Mouse (Mus musculus): ENCODE data around the gene Gimap8.
"Not testable (repeated sequence)": the region's sequence is repeated elsewhere in the genome, so short reads cannot be mapped to it uniquely, and the experiment has no call there.

Gene Gimap8

GRCm38 (mm10) chr6:48646995-48647394 is at the start of gene Gimap8:
Gene Gimap8 (plus strand): TSS chr6:48647234.
- no peak for DNase-seq

- DNase-seq, result no peak
Observed at GRCm38 (mm10) chr6:48600594-48600993, 46.4 kb upstream of the Gimap8 start.

- DNase-seq, result peak; percentile 98 to 99
Observed at GRCm38 (mm10) chr6:48601271-48602079, 45.6 kb upstream of the Gimap8 start, which contains the start of gene Zfp775. Gene Zfp775 (plus strand): TSS chr6:48602063.

GRCm38 (mm10) chr6:48602080-48602741 is 44.8 kb upstream of the Gimap8 start:
- DNase-seq, result peak in 1 of 2 experiments; percentile 38

GRCm38 (mm10) chr6:48608124-48608523 is 38.9 kb upstream of the Gimap8 start:
- DNase-seq, result no peak

GRCm38 (mm10) chr6:48609512-48609911 is 37.5 kb upstream of the Gimap8 start:
- peak in 1 of 2 experiments; percentile 27 for DNase-seq

GRCm38 (mm10) chr6:48610657-48611056 is 36.4 kb upstream of the Gimap8 start:
- DNase-seq, result no peak

- DNase-seq, result no peak
Observed at GRCm38 (mm10) chr6:48613464-48613863, 33.6 kb upstream of the Gimap8 start.

- DNase-seq, result no peak
Observed at GRCm38 (mm10) chr6:48614756-48615155, 32.3 kb upstream of the Gimap8 start.

GRCm38 (mm10) chr6:48620031-48620430 is 27.0 kb upstream of the Gimap8 start:
- no peak for DNase-seq

- not testable (repeated sequence) for DNase-seq
Observed at GRCm38 (mm10) chr6:48622186-48622843, 24.7 kb upstream of the Gimap8 start.

GRCm38 (mm10) chr6:48623460-48623859 is 23.6 kb upstream of the Gimap8 start:
- no peak for DNase-seq

- no peak for DNase-seq
Observed at GRCm38 (mm10) chr6:48626464-48626863, 20.6 kb upstream of the Gimap8 start, which contains the start of gene AI854703. Gene AI854703 (plus strand): TSS chr6:48626764.

GRCm38 (mm10) chr6:48626984-48627383 is 20.1 kb upstream of the Gimap8 start:
- peak; percentile 56 to 63 for DNase-seq

GRCm38 (mm10) chr6:48627511-48627924 is 19.5 kb upstream of the Gimap8 start:
- peak in 1 of 2 experiments; percentile 24 for DNase-seq

GRCm38 (mm10) chr6:48628377-48628776 is 18.7 kb upstream of the Gimap8 start:
- DNase-seq, result no peak

- DNase-seq, result peak; percentile 54 to 63
Observed at GRCm38 (mm10) chr6:48628808-48629660, 18.0 kb upstream of the Gimap8 start.

GRCm38 (mm10) chr6:48629661-48630034 is 17.4 kb upstream of the Gimap8 start:
- DNase-seq, result no peak

GRCm38 (mm10) chr6:48630831-48631230 is 16.2 kb upstream of the Gimap8 start:
- DNase-seq, result no peak

GRCm38 (mm10) chr6:48635105-48635504 is 11.9 kb upstream of the Gimap8 start:
- DNase-seq, result no peak

- DNase-seq, result no peak
Observed at GRCm38 (mm10) chr6:48636515-48636914, 10.5 kb upstream of the Gimap8 start.

GRCm38 (mm10) chr6:48637811-48638500 is 9.1 kb upstream of the Gimap8 start:
- DNase-seq, result no peak
